Mouse (Mus musculus): Measurements from ENCODE around the gene Snrpd3.
"Not testable (repeated sequence)": the region's sequence is repeated elsewhere in the genome, so short reads cannot be mapped to it uniquely, and the experiment has no call there.

Snrpd3 gene

DNA sequence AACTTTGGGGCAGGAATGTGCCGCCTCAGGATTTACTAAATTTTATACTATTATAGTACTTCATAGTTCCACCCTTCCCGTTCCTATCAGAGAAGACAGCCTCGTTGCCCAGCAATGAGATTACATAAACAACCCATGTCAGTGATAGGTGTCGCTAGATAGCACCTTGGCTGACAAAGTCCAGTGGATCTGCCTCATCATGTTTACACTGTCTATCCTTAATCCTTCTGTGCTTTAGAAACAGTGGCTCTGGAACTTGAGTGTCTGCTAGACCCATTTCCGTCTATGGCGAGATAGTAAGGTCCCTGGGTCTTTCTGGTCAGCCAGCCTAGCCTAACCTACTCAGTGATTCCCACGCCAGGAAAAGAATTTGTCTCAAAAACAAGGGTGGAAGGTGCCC is 17.0 kb upstream of the Snrpd3 start:
- DNase-seq (ENCODE audit: extremely low read depth, low read depth, low spot score) = no peak

DNA sequence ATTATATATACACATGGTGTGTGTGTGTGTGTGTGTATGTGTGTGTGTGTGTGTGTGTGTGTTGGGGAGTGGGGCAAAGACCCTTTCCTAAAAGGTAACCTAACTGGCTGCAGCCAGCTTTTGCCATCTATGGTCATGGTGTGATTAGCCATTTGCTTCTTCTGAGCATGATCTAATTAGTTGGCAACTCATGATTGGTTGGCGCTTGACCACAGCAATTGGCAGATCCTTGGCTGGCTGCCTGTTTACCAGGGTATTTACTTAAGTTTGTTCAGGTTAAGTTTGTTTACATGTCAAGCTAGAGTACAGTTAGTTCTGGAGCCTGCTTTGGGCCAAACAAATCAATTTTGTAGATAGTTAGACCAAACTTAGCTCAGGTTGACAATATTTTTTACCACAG is 15.7 kb upstream of the Snrpd3 start:
- no peak for DNase-seq (ENCODE audit: extremely low read depth, low read depth, low spot score)

DNA sequence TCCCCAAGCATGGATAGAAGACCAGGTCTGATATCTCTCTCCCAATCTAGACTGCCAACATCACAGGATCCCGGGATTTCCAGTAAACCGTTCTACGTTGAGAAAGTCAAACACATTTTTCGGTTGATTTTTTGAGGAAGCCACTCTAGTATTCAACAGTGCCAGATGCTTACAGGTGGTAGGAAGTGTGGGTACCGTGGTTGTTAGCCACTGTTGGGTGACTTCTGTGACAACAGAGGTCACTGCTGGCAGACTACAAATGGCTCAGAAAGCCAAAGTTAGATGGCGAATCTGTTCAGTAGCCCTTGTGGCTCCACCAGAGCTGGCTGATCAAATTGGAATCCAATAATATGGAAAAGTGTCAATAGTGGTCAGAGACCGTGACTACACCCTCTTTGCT is 13.7 kb upstream of the Snrpd3 start:
- no peak for DNase-seq (ENCODE audit: extremely low read depth, low read depth, low spot score)

DNA sequence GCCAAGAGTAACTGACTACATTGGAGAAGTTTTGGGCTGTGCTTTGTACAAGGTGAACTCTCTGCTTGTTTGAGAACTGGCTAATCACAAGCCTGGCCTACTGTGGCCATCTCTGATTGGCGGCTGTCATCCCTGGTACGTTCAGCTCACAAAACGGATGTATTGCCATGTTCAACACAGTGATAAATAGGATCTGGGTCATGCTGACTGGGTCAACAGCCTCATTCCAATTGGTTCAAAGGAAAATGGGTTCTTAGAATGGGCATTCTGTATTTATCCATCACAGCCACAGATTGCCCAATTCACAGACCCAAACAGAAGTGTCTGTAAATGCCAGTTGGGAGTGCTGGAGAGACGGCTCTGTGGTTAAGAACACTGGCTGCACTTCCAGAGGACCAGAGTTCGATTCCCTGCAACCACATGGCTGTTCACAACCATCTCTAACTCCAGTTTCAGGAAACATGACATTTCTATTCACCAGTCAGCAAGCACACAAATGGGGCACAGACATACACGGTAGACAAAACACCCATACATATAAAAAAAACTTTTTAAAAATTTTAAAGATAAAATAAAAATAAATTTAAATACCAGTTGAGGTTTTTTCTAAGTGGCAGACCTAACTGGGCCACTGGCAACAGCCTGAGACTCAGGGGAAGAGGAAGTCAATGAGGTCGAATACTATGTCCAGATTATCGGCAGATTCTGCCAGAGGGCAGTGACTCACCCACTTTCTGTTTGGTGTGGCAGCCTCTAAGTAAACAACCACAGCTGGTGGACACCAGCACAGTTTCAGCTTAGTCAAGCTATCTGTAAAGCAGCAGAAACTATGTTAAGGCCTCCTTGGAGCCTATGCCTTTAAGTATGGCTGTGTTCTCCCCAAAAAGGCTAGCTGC is 12.9 kb upstream of the Snrpd3 start:
- no peak for DNase-seq (ENCODE audit: extremely low read depth, low read depth, low spot score)

DNA sequence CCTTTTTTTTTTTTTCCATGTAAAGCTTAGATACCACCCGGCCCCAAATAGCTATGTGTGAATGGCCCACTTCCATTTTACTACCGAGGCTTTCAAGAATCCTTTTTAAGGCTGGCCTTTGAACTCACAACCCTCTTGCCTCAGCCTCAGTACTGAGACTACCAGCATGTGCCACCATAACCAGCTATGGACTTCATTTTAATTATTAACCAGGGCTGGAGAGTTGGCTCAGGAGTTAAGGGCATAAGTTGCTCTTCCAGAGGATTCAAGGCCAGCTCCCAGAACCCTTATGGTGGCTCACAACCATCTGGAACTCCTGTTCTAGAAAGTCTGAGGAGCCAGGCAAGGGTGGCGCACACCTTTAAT is 12.2 kb upstream of the Snrpd3 start:
- DNase-seq (ENCODE audit: extremely low read depth, low read depth, low spot score) = no peak

DNA sequence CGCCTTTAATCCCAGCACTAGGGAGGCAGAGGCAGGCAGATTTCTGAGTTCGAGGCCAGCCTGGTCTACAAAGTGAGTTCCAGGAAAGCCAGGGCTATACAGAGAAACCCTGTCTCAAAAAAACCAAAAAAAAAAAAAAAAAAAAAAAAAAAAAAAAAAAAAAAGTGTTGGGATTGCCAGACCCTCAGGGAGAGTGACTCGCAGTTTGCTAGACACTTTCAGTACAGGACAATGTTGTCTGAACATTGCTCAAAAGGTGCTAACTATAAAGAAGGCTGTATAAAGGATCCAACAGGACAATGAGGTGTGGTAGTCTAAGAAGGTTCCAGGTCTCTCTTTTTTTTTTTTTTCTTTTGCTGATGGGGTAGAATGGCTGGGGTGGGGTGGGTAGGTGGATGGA is 11.4 kb upstream of the Snrpd3 start:
- not testable (repeated sequence) for DNase-seq (ENCODE audit: extremely low read depth, low read depth, low spot score)

DNA sequence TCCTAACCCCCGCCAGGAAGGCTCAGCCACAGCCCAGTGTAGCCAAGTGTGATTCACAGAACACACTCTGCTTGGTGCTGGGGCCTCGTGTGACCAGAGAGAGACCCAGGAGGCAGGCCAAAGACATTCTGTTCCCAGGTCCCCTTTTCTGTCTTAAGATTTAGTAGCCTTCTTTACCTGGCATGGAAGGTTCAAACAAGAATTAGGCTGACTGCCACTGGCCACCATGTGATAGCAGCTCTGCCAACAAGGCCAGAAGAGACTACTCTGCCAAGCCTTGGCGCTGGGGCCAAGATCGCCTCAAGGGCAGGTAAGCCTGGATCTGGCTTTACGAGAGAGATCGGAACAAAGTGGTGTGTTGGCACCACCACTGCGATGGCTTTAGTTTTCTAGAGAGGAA is 6.9 kb upstream of the Snrpd3 start:
- DNase-seq (ENCODE audit: extremely low read depth, low read depth, low spot score) = peak; percentile 64

DNA sequence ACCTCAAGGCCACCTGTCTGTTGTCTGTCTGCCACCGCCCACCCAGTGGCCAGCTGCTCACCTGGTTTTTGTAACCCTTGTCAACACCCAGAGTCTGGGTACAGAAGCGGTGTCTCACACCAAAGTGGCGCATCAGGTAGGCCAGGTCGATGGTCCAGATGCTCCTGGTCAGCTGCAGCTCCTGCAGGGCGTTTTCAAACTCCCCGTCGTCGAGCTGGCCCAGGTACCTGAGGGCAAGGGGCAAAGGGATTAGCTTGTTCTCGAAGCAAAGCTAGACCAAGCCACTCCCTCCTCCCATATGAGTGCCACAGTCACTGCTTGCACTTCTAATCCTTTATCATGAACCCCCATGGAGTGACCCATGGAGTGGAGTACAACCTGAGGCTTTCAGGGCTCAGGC is 6.3 kb upstream of the Snrpd3 start:
- DNase-seq (ENCODE audit: extremely low read depth, low read depth, low spot score) = no peak

DNA sequence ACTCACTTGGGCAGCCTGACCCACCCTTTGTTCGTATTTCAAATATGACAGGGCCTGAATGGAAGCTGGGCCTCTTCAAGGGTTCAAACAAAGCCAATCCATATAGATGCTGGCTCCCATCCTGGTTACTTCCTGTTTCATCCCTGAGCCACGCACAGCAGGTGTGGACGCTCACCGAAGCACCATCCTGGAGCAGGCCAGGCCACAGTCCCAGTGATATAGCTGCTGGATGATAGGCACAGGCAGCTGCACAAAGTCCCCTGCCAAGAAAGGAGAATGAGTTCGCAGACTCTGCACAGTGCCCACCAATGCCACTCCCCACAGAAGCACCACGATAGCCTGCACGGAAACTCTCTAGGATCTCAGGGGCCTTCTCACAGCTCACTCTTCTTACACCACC is 5.5 kb upstream of the Snrpd3 start:
- DNase-seq (ENCODE audit: extremely low read depth, low read depth, low spot score) = no peak

DNA sequence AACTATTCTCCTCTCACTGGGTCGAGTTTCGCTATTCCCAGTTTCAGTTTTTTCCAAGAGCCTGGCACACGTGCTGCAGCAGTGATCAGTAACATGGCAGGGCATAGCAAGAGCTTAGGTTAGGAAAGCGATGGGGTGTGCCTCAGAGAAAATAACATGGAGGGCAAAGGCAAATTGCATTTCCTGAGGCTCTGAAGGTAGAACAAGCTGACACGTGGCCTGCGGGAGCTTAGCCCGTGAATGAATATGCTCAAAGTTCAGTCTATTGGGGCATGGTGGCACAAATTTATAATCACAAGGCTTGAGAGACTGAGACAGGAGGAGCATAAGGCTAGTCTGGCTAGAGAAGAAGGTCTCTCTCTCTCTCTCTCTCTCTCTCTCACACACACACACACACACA is 4.6 kb upstream of the Snrpd3 start:
- DNase-seq (ENCODE audit: extremely low read depth, low read depth, low spot score) = no peak

DNA sequence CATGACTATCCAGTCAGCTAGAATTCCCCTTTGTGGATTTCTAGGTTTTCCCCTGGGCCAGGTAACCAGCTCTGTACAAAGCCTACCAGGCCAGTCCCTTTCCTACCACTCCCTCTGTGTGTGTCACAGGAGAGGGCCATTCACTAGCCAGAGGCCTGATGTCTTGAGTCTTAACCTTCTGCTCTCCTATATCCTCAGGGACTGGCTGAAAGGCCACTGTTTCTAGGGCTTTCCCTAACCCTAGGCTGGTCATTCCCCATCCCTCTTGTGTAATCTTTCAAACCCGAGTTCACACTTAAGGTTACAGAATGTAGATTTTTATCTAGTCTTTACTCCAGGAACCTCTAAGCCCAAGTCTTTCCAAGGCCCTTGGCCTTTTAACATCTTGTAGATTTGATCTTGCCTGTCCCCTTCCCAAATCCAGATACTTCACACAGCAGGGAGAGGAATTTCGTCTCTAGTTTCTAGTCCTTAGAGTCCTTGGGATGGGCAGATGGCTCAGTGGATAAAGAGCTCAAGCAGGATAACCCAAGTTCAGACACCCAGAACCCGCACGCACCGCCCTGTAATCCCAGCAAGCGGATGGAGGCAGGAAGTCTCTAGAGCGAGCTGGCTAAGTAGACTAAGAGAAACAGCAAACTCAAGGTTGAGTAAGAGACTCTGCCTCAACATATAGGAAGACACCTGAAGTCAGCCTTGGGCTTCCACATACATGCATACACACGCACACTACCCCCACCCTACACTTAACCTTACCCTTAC is 3.9 kb upstream of the Snrpd3 start:
- DNase-seq (ENCODE audit: extremely low read depth, low read depth, low spot score) = no peak

DNA sequence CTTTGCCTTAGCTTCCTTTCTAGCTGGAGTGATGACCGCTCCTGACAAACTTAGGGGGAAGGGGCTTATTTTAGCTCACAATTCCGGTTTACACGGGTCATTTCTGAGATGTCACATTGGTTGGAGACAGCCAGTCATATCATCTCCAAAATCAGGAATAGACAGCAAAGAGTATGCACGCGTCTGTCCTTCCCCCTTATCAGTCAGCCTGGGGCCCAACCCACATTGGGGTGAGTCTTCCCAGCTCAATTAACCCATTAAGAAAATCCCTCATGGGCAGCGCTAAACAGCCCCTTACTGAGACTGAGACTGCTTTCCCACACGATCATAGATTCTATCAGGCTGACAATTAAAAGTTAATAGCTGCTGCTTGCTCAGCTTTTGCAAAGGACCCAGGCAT is 3.0 kb upstream of the Snrpd3 start:
- no peak for DNase-seq (ENCODE audit: extremely low read depth, low read depth, low spot score)

DNA sequence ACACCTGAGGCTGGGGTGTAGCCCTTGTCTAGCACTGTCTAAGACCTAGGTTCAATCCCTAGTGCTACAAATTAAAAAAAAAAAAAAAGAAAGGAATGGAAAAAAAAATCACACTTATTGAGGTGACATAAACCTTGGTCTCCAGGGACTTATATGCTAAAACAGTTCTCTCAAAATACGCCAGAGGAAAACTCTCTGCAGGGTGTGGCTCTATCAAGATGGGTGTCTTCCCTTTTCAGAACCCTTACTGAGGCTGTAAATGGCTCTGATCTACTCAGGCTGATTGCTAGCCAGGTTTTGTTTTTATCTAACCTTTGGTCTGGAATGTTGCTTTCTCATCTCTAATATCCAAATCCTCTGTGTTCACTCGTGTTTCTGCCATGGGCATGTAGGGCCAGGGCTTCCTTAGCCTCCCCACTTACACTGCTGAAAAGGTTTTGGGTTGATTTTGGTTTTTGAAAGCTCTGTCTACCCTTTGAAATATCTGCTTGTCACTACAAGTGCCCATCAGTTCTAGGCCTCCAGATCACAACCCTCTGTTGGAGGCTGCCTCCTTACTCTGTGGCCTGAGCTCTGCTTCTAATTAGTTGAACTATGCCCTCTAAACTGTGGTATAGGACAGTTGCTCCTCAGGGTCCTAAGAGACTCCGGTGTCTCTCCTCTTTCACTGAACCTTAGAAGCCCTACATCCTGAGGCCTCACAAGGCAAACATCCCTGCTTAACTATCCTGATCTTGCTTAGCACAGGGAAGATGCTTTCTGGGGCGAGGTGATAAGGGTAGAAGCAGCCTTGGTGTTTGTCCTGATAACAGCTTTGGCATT is 1.9 kb upstream of the Snrpd3 start:
- DNase-seq (ENCODE audit: extremely low read depth, low read depth, low spot score) = no peak

DNA sequence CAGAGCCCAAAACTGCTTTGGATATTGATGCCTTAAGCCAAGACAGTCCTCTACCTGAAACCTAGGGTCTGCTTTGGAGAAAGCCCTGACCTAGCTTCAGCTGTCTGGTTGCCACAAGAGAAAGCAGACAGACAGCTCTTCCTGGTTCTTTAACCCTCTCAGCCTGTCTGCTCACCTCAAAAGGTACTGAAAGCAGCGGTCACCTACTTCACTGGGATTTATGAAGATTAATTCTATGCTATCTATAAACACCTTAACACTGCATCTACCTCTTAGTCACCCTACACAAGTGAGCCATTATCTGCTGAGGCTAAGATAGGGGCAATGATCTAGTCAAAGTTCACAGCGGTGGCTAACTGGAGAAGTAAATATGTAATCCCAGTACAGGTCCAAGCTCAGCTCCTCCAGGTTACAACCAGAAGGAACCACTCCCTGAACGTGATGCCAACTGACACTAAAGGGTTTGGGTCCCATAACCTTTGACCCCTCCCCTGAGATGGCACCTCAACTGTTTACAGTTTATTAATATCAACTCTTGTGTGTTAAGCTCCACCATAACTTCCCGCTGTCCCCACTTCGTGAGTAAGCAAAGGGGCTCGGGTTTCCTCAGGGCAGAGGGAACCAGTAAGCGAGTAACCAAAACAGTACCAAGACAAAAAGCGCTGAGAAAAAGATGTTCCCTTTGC is 1.2 kb upstream of the Snrpd3 start:
- no peak for DNase-seq (ENCODE audit: extremely low read depth, low read depth, low spot score)

DNA sequence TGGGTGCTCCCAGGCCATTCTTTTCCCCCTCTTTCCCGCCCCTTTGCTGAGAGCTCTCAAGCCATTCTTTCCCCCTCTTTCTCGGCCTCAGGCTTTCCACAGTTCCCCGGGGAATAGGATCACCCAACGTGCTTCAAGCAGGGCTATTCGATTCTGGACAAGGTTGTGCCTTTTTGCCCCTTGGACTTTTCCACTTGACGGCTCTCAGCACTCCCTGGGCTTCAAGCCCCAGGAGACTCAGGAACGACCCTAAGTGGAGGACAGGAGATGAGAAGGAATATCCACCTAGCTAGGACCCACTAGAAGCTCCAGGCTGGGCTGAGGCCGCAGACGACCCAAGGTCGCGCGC is 653 bp upstream of the Snrpd3 start:
- DNase-seq (ENCODE audit: extremely low read depth, low read depth, low spot score) = no peak

DNA sequence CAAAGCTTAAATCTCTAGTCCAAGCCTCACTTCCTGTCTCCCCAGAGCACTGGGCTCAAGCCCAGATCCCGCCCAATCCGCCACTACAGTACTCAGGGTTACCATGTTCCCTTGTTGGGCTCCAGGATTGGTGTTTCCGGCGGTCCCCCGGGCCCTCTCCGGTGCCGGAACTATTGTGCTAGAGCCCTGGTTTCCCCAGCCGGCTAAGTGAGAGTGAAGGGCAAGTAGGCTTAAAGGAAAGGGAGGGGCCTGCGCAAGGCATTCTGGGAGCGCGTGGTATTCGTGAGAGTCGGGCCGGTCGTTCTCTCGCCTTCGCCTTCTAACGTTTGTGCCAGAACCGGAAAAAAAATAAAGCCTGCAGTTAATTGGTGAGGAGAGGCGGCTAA is 400 bp downstream of the Snrpd3 start, which contains the start of gene Gucd1:
TSS of gene Gucd1 (minus strand) at position 215 of the 386 bp plus-strand sequence.
- DNase-seq (ENCODE audit: extremely low read depth, low read depth, low spot score) = peak; percentile 84

DNA sequence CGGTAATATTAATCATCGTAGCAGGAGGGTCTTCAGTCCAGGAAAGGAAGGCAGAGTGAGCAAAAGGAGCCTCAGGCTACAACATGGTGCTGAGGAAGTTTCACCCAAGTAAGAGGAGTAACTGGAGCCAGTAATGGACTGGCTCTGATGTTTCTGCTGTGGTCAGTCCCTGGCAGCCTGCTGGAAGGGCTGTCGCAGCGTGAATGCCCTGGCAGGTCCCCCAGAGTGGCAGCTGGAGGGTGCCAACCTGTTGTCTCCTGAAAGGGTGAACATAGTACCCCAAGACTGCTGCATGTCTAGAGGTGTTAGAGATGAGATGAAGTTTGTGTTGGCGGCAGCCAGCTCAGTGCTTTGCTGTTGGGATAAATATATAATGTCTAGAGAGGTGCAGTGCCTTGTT is 3.2 kb downstream of the Snrpd3 start:
- DNase-seq (ENCODE audit: extremely low read depth, low read depth, low spot score) = no peak

DNA sequence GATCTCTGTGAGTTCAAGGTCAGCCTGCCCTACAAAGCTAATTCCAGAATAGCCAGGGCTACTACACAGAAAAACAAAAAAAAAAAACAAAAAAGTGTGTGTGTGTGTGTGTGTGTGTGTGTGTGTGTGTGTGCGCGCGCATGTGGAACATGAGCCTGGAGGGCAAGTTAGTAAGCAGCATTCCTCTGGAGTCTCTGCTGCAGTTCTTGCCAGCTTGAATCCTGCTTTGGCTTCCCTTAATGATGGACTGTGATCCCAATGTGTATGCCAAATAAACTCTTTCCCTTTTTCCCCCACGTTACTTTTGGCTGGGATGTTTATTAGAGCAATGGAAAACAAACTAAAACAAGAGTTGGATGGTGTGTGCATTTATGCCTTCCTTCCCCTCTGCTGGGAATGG is 4.3 kb downstream of the Snrpd3 start:
- DNase-seq (ENCODE audit: extremely low read depth, low read depth, low spot score) = no peak

DNA sequence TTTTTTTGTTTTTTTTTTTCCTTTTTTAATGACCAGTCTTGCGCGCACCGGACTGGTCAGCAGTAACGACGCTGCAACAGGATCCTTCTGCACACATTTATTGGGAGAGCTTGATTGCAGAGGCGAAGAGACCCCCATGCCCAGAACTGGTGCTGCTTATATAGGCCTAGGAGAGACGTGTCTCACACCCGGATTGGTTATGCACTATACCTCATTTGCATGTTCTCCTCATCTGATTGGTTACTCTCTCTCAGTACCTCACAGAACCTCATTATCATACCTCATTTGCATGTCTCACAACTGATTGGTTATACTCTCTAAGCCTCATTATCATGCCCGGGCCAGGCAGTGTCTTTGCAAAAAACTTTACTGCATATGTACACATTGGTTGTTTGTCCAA is 8.1 kb downstream of the Snrpd3 start:
- DNase-seq (ENCODE audit: extremely low read depth, low read depth, low spot score) = not testable (repeated sequence)

DNA sequence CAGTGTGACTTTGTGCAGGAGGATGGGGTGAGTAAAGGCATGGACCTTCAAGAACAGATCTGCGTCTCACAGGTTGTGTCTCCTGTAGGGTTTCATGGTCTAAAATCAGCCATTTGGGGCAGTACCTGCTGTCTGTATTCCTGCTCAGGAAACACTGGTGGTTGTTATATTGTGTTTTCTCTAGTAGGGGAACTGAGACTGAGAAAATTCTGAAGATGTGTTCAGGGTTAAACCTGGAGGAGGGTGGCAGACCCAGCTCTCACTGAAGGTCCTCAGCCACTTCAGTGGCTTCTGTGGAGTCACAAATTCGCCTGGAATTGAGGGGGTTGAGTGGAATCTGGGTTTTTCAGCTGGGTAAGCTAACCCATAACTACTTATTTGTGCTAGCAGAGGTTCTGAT is 13.0 kb downstream of the Snrpd3 start:
- no peak for DNase-seq (ENCODE audit: extremely low read depth, low read depth, low spot score)

DNA sequence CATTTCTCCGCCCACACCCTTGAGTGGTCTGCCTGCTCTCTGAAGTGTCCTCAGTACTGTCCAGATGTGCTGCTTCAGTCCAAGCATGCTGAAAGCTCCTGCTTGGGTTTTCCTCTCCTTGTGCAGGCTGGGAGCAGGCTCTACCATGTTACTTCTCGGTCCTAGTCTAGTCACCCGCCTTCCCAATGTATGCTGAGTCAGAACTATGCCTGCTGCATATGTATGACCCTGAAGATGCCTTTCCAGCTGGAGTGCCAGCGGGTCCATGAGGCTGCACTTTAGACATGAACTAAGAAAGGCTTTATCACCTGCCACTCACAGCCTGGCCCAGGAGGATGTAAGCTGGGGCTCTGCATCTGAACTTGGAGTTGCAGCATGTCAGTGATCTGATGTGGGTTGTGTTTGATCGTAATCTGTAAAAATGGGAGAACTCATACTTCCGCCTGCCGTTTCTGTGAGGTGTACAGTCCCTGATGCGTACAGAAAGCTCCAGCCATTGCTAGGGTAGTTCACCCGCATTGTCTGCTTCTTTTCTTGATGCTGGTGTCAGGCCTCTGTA is 14.3 kb downstream of the Snrpd3 start:
- DNase-seq (ENCODE audit: extremely low read depth, low read depth, low spot score) = no peak
